Mouse (Mus musculus) layer of hippocampus, adult 18-20 months (tissue): ENCODE data around the gene Zfhx3. TPM values are rescaled to one million over a fixed set of nuclear protein-coding genes. Genes with fewer than 3 reads are reported as not detected.

Experiments used
- DNase-seq, 2 experiments: peaks; one replicate each; pipeline ENCODE4 v3.0.0; 2022; ENCODE audit warnings: low spot score in 2 of 2
- total RNA-seq, 2 experiments: library from RNA; stranded (reverse); gene quantifications; 2 replicates each; pipeline ENCODE4 v1.2.3; 2021

Gene Zfhx3
- total RNA-seq, 2 experiments from 2014 or later, result 4.6 to 4.8 TPM

DNA sequence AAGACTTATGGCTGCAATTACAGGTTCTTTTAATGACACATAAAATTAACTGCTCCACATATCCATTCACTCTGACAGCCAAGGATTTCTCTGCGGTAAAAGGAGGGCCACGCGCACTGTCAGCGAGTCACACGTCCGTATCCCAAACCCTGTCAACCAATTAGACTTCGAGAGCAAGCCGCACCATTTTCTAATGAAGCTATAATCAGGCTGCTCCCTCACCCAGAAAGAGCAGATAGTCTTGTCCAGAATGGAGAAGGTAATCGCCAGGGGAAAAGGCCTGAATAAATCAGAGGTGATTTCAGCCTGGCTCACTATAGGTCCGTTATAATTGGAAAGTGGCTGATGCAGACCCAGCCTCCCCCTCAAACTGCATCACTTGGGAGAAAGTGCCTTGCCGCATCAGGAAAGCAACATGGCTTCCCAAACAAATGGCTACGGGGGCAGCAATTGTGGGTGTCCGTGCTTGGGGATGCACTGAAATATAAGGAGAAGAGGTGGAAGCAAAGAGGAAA, 494.9 kb downstream of the Zfhx3 start:
- DNase-seq, result no peak

GRCm38 (mm10) chr8:108440476-108440875, 498.0 kb downstream of the Zfhx3 start:
- no peak for DNase-seq

DNA sequence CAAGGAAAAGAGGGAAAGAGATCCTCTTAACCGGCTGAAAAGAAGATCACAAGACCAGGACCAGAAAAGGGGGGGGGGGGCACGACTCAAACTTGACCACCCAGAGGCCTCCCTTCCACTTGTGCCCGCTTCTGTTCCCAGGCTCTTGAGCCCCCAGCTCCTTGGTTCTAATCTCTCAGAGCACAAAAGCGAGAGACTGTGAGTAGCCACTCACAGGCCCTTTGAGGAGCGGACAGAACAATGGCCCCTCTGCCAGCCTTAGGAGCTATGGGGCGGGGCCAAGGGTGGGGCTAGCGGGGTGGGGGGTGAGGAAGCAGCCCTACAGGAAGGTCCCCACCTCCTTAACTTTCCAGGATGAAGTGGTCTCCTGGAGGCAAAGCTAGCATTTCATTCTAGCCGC, 508.4 kb downstream of the Zfhx3 start:
- no peak for DNase-seq

- DNase-seq, result peak; percentile 25 to 54
Measured at GRCm38 (mm10) chr8:108454561-108455311, 512.3 kb downstream of the Zfhx3 start.

DNA sequence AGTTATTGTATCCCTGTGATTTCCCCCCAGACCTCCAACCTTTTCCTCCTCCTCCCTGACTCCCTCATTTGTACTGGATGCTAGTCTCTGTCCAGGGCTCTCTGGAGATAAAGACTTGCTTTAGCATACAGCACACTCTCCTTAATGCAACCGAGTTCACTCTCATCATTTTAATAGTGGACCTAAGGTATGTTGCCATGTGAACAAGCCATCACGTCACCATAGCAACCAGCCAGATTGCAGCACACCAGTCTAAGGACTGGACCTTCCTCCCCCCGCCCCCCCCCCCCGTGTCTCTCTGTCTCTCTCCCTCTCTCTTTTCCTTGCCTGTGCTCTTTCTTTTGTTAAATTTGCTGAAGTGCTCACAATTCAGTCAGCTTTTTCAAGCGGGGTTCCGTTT, 524.2 kb downstream of the Zfhx3 start:
- DNase-seq, result no peak

GRCm38 (mm10) chr8:108467172-108468035, 525.0 kb downstream of the Zfhx3 start:
- DNase-seq, result no peak

GRCm38 (mm10) chr8:108470269-108470668, 527.8 kb downstream of the Zfhx3 start:
- no peak for DNase-seq

GRCm38 (mm10) chr8:108474556-108474955, 532.1 kb downstream of the Zfhx3 start:
- no peak for DNase-seq

DNA sequence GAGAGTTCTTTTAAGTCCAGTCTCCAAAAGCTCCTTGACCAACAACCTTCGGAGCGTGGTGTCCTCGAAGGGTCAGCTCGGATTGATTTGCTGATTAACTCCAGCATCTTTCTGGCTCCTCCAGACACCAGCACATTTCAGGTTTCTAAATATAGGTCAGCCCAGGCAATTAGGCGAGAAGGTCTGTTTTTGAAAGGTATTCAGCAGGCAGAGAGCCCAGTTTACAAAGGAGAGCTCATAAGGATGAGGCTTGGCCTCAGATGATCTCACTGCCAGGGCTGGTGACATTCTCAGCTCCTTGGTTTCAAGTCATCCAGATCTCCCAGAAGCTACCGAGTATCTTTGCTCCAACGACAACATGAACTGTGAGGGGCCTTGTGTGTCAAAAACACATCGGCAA, 535.7 kb downstream of the Zfhx3 start:
- DNase-seq, result no peak

DNA sequence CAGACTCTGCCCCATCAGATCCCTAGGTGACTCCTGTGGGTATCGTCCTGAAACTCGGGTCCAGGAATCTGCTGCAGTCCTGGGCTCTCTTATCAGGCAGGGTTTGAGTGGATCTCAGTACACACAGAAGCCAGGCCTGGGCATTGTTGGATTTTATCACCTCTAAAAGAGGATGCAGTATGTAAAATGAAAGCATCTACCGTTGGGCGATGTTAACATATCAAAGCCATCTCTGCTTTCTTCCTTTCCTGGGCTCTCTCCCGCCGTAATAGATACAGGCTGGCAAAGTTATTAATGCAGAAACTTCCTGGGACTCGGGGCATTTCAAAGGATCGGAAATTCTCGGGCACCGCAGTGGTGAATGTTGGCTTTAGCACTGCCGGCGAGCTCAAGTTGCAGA, 537.7 kb downstream of the Zfhx3 start:
- no peak for DNase-seq

- no peak for DNase-seq
Measured at GRCm38 (mm10) chr8:108481167-108481815, 538.8 kb downstream of the Zfhx3 start.

GRCm38 (mm10) chr8:108496101-108496500, 553.7 kb downstream of the Zfhx3 start:
- DNase-seq, result no peak

- DNase-seq, result no peak
Measured at GRCm38 (mm10) chr8:108506779-108507178, 564.3 kb downstream of the Zfhx3 start.

DNA sequence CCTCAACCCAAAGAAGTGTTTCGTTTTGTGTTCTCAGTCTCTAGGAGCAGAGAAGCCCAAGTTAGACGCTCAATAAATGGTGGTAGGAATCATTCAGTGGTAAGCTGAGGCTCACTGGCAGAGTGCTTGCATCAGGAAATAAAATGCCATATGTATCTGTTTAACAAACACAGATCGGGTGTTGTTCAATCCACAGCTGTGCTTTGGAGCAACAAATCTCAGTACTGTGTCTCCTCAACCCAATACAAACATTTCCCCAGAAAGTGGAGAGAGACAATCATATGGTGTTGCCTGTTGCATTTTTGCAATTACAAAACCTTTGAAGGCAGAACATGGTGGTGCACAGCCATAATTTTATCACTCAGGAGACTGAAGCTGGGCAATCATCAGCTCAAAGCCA, 565.3 kb downstream of the Zfhx3 start:
- peak in 1 of 2 experiments; percentile 3 for DNase-seq

DNA sequence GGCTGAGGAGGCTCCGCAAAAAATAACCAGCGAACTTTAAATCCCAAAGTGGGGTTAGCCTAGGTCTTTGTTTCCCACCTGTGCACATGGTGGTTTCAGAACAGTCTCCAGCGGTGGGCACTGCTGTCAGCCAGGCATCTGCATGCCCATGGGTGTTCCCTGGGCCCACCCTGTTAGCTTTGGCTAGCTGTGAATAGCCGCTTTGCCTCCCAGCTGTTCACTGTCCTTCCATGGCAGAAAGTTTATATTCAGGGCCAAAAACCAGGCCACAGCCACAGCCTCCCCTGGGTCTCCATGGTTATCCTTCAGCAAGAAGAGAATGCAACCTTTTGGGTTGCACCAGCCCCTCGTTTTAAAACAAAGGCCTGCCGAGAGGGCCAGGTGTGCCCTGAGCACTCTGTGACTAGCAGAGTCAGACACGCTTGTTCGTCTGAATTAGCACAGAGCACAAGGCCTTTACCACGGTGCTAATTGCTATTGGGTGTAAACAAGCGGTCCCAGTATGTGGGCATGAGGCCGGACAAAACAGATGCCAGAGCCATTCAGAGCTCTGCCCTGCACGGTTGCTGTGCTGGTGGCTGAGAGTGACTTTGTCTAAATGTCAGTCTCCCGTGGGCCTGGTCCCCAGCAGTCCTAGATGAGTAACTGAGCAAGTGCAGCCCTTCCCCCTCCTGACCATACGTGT, 568.3 kb downstream of the Zfhx3 start:
- DNase-seq, result no peak

- DNase-seq, result no peak
Measured at GRCm38 (mm10) chr8:108518116-108518515, 575.7 kb downstream of the Zfhx3 start.

DNA sequence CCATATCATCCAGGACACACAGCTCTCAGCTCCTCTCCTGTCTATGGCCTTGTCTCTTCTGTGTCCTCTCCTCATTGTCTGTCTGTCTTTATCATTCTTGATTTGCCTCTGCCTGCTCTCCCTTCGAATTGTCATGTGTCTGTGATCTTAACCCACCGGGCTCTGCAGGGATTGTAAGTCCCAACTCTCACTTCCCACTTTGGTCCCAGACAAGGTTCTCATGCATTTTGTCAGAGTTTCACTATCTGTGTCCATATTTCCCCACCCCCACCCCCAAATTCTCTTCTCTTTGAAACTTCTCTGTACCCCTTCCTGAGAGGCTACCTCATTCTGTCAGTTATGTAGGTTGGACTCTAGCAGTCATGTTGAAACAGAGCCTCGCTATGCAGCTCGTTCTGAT, 579.6 kb downstream of the Zfhx3 start:
- no peak for DNase-seq

GRCm38 (mm10) chr8:108529421-108529820, 587.0 kb downstream of the Zfhx3 start:
- DNase-seq, result no peak

GRCm38 (mm10) chr8:108535121-108535876, 592.9 kb downstream of the Zfhx3 start:
- no peak for DNase-seq

- peak in 1 of 2 experiments; percentile 6 for DNase-seq
Measured at GRCm38 (mm10) chr8:108536186-108536585, 593.7 kb downstream of the Zfhx3 start.
